Mouse (Mus musculus) cerebellum, adult 2 months (tissue): ENCODE measurements around the gene Tmem233.

Experiments used
- CTCF ChIP-seq: fragments of 200-500 bp; IDR thresholded peaks from 2 replicates; pipeline ENCODE4 v1.5.1; 2011; ENCODE audit warnings: low read depth, mild to moderate bottlenecking, control low read depth, low read length, moderate library complexity, borderline replicate concordance; ENCODE audit not compliant: insufficient read depth
- POLR2A ChIP-seq: fragments of 200-500 bp; IDR thresholded peaks from 2 replicates; pipeline ENCODE4 v1.6.1; 2011; ENCODE audit warnings: low read length, control low read depth, borderline replicate concordance; ENCODE audit not compliant: insufficient read depth

DNA sequence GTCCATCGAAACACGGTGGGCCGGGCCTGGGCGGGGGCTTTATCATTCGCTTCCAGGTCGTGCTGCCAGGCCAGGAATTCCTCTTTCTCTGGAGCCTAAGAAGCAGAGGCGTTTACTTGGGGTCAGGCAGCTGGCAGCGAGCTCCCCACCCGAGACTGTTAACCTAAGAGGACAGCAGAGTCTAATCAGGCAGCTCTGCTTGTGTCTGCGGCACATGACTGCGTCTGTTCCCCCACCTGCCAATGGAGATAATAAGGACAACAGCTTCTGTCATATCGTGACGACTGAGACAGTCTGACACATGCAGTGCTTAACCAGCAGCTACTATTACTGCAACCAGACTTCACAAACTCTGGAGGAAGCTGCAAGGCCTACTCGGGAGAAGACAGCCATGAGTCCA, 61.5 kb downstream of the Tmem233 start:
- no peak for TF ChIP-seq CTCF
- no peak for TF ChIP-seq POLR2A
